Mouse (Mus musculus) embryonic facial prominence, embryonic 10.5 days (tissue): ENCODE measurements around the gene Cry2. TPM values are rescaled to one million over a fixed set of nuclear protein-coding genes. Genes with fewer than 3 reads are reported as not detected.

Experiments
- DNase-seq: peaks from one replicate; pipeline ENCODE4 v3.0.0-alpha.2; 2017; ENCODE audit warnings: low spot score
- H3K27ac ChIP-seq: fragments of 300-500 bp; sonication (generic); replicated peaks from 2 replicates; pipeline ENCODE4 v1.5.1; 2016; ENCODE audit warnings: mild to moderate bottlenecking
- H3K27me3 ChIP-seq: fragments of 300-500 bp; sonication (generic); replicated peaks from 2 replicates; pipeline ENCODE4 v1.6.1; 2016; ENCODE audit warnings: low read depth, mild to moderate bottlenecking; ENCODE audit not compliant: poor library complexity, severe bottlenecking
- H3K36me3 ChIP-seq: fragments of 300-500 bp; sonication (generic); replicated peaks from 2 replicates; pipeline ENCODE4 v1.6.1; 2016; ENCODE audit warnings: mild to moderate bottlenecking, moderate library complexity
- H3K4me1 ChIP-seq: fragments of 300-500 bp; sonication (generic); 2 replicates; pipeline ENCODE4 v1.6.1; 2016
- H3K4me3 ChIP-seq: fragments of 300-500 bp; sonication (generic); 2 replicates; pipeline ENCODE4 v1.5.1; 2016; ENCODE audit warnings: mild to moderate bottlenecking, moderate library complexity
- H3K9me3 ChIP-seq: fragments of 300-500 bp; sonication (generic); 2 replicates; pipeline ENCODE4 v1.6.1; 2016; ENCODE audit warnings: mild to moderate bottlenecking
- WGBS: fragments of 180-500 bp; shearing (Covaris S2); methylation state at CpG from one replicate; pipeline ENCODE4 v1.1.7; 2016; 5-methylcytosine and 5-hydroxymethylcytosine counted together
- polyA plus RNA-seq: library from polyadenylated mRNA; unstranded; fragments of >200 nt; fragmentation: Nextera tagmentation; extraction: Ambion mirVana; gene quantifications from 2 replicates; pipeline ENCODE4 v1.2.1, GENCODE M21; 2016

The Cry2 gene
- polyA plus RNA-seq, 1 experiment from 2014 or later, result 23.4 TPM

DNA sequence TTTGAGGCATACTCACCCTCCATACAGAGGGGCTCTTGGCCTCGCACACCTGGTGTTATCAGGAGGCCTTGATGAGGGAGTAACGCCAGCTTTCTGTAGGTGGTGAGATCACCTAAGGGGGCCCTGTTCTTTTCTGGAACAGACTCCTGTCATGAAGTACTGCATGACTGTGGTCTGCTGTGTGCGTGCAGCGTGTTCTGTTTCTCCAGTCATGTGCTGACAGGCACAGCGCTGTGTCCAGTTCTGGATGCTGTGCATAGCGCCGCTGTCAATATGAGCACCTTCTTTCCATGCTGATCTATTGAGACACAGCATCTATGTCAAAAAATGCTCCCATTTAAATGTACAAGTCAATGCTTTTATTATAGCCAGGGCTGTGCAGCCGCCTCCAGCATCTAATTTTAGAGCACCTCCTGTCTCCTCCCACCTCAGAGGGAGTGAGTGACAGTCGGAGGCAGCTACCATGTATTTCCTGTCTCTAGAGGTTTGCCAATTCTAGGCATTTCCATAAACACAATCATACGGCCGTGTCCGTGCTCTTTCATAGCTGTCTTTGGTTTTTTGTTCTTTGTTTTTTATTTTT, 8.7 kb upstream of the Cry2 start:
- H3K4me3 ChIP-seq, result no peak overlapping the region
- no peak overlapping the region for H3K27ac ChIP-seq
- no peak for DNase-seq
- WGBS, result 75% methylated on average over 12 of the region's 12 CpGs
- H3K9me3 ChIP-seq, result no peaks in the 10 kb centered on the region
- peaks cover 20% of the 10 kb centered on the region for H3K4me1 ChIP-seq
- H3K27me3 ChIP-seq, result no peaks in the 10 kb centered on the region
- H3K36me3 ChIP-seq, result no peaks in the 10 kb centered on the region

DNA sequence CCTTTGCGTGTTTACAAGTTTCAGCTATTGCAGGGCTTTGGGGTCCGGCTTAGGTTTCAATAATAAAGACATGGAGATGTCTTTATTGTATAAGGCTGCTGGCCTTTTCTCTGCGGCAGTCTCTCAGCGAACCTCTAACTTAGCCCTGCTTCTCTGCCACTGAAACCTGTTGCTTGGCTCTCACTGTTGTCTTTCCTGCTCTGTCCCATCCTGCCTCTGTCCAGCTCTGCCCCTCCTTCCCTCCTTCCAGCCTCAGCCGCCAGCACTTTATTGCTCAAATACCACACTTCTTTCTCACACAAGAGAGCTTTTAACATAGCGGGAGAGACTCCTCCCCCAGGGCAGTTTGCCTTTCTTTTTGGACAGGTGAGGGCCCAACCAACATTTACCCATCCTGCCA, 6.6 kb upstream of the Cry2 start:
- 69% methylated on average over 6 of the region's 6 CpGs for WGBS
- Histone ChIP-seq H3K9me3 (no peaks in the 10 kb centered on the region), H3K27me3 (peaks cover under 1% of the 10 kb centered on the region; the same call in 1 of the 2 replicates), H3K27ac (no peak overlapping the region), H3K4me1 (peaks cover 7% of the 10 kb centered on the region), H3K36me3 (no peaks in the 10 kb centered on the region), H3K4me3 (no peak overlapping the region)
- no peak for DNase-seq

DNA sequence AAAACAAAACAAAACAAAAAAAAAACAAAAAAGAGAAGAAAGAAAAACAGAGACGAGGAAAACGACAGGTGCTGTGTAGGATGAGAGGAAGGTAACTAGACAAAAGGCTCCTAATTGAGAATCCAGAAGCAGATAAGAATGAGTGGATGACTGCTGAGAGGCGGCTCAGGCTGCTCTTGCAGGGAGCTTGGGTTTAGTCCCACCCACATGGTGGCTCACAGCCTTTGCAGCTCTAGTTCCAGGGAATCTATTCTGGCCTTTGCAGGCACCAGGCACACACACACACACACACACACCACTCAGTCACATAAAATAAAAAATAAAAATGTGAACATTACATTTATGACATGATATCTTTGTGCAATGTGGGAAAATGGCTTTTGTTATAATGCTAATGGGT, 4.7 kb upstream of the Cry2 start:
- Histone ChIP-seq H3K36me3 (no peaks in the 10 kb centered on the region), H3K4me1 (peaks cover 15% of the 10 kb centered on the region), H3K9me3 (no peaks in the 10 kb centered on the region), H3K4me3 (no peak overlapping the region), H3K27me3 (peaks cover 7% of the 10 kb centered on the region), H3K27ac (no peak overlapping the region)
- no peak for DNase-seq
- WGBS, result 70% methylated on average over 3 of the region's 3 CpGs

DNA sequence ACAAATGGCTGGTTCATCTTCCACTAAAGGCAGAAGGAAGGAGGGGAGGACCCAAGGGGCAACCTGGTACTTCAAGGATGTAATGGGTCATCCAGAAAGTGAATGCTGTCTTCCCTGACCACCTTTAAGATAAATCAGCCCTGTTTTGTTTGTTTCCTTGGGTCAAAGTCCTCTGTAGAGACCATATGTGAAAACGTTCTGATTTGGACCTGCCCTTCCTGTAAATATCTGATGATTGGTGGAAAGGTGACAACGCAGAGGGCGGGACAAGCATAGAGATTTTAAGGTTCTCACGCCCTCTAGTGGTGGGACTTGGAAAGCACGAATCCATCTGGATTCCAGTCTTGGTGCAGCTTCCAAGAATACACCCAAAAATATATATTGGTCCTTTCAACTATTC, 4.0 kb upstream of the Cry2 start:
- 2% methylated on average over 5 of the region's 5 CpGs for WGBS
- Histone ChIP-seq H3K27ac (no peak overlapping the region), H3K9me3 (no peaks in the 10 kb centered on the region), H3K4me3 (peak overlapping the region; percentile 21; the same call in 1 of the 2 replicates), H3K36me3 (no peaks in the 10 kb centered on the region), H3K4me1 (peaks cover 22% of the 10 kb centered on the region), H3K27me3 (peaks cover 7% of the 10 kb centered on the region)
- peak; percentile 81 for DNase-seq

DNA sequence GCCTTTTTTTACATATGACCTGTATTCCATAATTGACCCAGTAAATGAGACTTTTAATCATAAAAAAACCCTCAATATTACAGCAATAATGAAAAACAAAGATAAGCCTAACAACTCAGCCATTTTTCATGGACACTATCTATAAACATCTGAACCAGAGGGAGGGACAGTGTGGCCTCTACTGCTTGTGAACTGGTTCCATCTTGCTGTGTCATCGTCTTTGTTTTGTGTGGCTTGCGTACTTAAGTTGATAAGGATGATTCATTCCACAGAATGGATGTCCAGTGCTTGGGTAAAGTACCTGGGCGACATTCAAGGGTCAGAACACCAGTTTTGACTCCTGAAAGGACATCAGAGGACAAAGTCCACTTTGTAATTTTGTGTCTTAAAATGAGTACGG, 3.5 kb upstream of the Cry2 start:
- 86% methylated on average over 4 of the region's 4 CpGs for WGBS
- no peak for DNase-seq
- peaks cover 7% of the 10 kb centered on the region for H3K27me3 ChIP-seq
- no peak overlapping the region for H3K4me3 ChIP-seq
- H3K9me3 ChIP-seq, result no peaks in the 10 kb centered on the region
- no peaks in the 10 kb centered on the region for H3K36me3 ChIP-seq
- H3K27ac ChIP-seq, result no peak overlapping the region
- peaks cover 27% of the 10 kb centered on the region for H3K4me1 ChIP-seq

DNA sequence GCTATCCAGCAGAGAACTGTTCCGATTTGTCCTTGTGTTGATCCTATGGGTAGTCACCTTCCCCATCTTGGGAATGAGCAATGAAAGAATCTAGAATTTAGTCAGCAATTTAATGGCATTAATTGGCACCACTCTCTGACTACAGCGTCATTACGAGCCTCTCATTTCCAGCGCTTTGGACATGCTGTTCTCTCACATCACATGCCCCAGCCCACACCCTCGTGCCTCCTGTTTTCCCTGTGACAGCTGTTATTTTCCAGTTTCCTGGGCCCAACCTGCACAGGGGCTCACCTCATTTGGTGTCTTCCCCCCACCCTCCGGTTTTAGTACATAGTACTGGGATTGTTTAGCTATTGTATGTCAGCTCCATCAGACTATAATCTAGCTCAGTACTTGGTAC, 1.2 kb upstream of the Cry2 start:
- H3K27ac ChIP-seq, result no peak overlapping the region
- H3K36me3 ChIP-seq, result no peaks in the 10 kb centered on the region
- WGBS, result 58% methylated on average over 6 of the region's 6 CpGs
- no peak for DNase-seq
- H3K9me3 ChIP-seq, result no peaks in the 10 kb centered on the region
- peaks cover 46% of the 10 kb centered on the region for H3K4me1 ChIP-seq
- peaks cover 7% of the 10 kb centered on the region for H3K27me3 ChIP-seq
- peak overlapping the region; percentile 96; the same call in 1 of the 2 replicates for H3K4me3 ChIP-seq

DNA sequence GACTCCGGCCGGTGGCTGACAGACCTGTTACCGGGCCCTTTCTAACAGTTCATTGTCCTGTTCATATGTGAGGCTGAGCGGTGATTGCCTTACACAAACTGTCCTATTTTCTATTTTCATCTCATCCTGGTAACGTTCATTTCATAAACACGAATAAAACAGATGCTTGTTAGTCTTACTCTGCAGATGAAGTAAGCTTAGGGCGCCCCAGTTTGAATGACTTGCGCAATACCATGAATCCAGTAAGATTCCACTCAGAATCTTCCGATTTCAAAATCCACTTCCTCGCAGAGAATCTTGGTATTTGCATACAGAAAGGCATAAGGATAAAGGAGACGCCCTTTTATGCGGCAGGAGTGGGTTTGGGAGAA, 517 bp upstream of the Cry2 start:
- peaks cover 51% of the 10 kb centered on the region for H3K4me1 ChIP-seq
- H3K27ac ChIP-seq, result peak overlapping the region; percentile 88
- no peak for DNase-seq
- H3K4me3 ChIP-seq, result peak overlapping the region; percentile 96
- no peaks in the 10 kb centered on the region for H3K9me3 ChIP-seq
- 12% methylated on average over 12 of the region's 12 CpGs for WGBS
- no peaks in the 10 kb centered on the region for H3K36me3 ChIP-seq
- peaks cover 7% of the 10 kb centered on the region for H3K27me3 ChIP-seq

DNA sequence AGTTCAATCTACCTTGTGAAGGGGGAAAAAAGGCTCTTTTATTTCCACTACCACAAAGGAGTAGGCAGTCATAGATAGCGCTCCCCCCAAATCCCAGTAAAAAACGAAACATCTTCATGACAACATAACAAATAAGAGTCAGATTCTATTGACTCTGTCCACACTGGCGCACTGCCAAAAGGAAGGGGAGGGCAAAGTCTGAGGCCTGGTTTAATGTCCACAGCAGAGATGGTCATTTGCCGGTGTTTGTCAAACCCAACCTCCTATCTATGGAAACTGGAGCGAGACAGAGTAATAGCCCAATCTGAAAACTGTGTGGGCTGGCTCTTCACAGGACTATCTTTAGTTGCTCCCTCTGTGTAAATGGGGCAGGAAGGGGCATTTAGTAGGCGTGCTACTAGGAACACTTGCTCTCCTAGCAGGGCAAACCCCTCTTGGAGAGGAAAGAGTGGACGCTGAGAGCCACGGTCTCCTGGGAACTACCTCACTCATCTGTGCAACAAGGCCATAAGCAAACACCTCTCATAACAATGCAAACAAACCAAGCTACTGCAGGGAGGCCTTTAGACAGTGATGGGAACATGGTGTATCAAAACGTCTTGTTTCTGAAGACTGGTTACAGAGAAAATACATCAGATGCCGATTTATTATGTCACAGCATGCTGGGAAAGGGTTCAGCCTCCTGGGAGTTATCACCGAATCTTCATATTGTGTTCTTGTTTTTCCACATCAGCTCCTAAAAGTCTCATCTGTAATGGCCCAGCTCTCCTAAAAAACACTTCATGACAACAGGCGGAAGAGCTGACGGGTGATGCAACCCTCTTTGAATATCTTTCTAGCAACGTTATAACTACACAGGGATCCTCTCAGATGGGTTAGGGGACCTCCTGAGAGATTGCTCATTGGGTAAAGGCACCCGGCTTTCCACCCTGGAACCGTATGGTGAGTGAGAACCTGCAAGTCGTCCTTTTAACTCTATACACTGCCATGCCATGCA, 1.2 kb downstream of the Cry2 start:
- no peak for DNase-seq

DNA sequence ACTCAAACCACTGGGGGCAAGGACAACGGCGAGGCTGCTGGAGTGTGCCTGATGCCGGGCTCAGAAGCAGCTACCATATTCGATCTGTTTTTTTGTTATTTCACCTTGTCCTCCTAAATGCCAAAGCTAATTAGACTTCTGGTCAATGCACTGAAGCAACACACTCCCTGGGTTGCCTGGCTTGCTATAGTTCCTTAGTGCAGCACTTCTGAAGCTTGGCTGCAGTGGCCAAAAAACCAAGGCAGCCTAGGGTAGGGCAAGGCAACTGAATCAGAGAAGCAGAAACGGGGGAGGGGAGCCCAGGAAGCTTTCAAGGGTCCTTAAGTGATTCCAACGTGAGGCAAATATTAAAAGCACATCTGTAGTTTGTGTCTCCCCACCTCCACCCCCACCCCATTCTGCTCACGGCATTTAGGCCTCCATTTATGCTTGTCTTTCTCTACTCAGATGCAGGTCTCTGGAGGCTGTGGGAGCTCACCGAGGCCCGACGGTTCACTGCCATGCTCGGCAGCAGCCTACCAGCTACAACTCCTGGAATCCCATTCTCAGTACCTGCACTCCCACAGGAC, 2.1 kb downstream of the Cry2 start:
- H3K4me3 ChIP-seq, result peak overlapping the region; percentile 96
- peaks cover 67% of the 10 kb centered on the region for H3K4me1 ChIP-seq
- WGBS, result 45% methylated on average over 11 of the region's 11 CpGs
- peak overlapping the region; percentile 52; the same call in 1 of the 2 replicates for H3K27ac ChIP-seq
- no peaks in the 10 kb centered on the region for H3K9me3 ChIP-seq
- peaks cover 7% of the 10 kb centered on the region for H3K27me3 ChIP-seq
- H3K36me3 ChIP-seq, result peaks cover under 1% of the 10 kb centered on the region; the same call in 1 of the 2 replicates
- DNase-seq, result no peak

More for the DNA sequence above, 1.2 kb downstream of the Cry2 start:
- 57% methylated on average over 17 of the region's 17 CpGs for WGBS
- Histone ChIP-seq H3K4me1 (peaks cover 62% of the 10 kb centered on the region), H3K27me3 (peaks cover 7% of the 10 kb centered on the region), H3K9me3 (no peaks in the 10 kb centered on the region), H3K36me3 (no peaks in the 10 kb centered on the region), H3K27ac (no peak overlapping the region), H3K4me3 (peak overlapping the region; percentile 96)

DNA sequence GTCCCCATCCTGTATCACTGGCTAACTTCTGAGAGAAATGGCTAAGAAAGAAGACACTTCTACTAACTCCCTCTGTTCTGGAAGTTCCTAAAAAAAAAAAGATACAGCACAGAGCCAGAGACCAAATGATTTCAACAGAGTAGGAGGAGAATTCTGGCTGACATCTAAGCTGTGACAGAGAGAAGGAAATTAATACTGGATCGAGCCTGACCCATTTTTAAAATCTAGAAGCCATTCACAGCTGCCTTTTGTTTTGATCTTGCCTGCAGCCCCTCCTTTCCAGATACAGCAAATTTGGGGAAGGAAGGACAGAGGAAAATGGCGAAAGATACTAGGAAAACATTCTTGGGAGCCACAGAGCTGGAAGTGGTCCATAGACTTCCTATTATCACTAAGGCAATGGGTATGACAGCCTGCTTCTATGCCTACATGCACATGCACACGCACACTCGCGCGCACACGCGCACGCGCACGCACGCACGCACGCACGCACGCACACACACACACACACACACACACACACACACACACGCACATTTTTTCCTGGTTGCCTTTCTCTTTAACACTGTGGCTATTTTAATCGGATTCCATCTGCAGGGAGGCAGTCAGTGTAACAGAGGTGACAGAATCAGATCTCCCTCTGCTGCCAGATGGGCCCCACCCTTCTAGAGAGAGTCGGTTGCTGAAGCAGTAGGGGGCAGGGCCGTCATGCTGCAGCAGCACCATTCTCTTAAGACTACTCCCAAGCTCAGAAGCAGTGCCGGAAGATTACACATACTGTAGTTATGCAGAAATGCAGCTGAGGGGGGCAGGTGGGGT, 2.9 kb downstream of the Cry2 start:
- Histone ChIP-seq H3K36me3 (peaks cover 8% of the 10 kb centered on the region), H3K27ac (peak overlapping the region; percentile 52; the same call in 1 of the 2 replicates), H3K4me3 (peak overlapping the region; percentile 96; the same call in 1 of the 2 replicates), H3K4me1 (peaks cover 69% of the 10 kb centered on the region), H3K27me3 (peaks cover 7% of the 10 kb centered on the region), H3K9me3 (no peaks in the 10 kb centered on the region)
- peak; percentile 29 for DNase-seq
- WGBS, result 74% methylated on average over 21 of the region's 21 CpGs

DNA sequence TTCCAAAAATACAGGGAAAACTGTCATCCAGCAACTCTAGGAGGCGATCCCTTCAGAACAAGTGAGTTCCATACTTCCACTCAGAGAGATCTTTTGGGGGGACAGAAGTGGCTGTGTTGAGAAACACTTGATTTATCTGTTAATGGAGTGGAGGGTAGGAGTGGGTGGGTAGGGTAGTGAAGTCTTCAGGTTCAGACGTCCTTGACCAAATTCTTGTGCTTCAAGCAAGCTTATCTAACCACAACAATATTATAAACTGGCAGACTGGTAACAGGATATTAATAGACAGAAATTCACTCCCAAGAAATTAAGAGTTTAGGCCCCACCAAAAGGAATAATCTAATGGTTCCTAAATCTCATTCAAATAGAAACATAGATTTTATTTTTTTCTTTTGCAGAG, 3.8 kb downstream of the Cry2 start:
- Histone ChIP-seq H3K36me3 (peaks cover 17% of the 10 kb centered on the region), H3K9me3 (no peaks in the 10 kb centered on the region), H3K27me3 (peaks cover 4% of the 10 kb centered on the region), H3K4me3 (no peak overlapping the region), H3K4me1 (peaks cover 76% of the 10 kb centered on the region), H3K27ac (no peak overlapping the region)
- DNase-seq, result no peak
- 85% methylated on average over 2 of the region's 2 CpGs for WGBS

DNA sequence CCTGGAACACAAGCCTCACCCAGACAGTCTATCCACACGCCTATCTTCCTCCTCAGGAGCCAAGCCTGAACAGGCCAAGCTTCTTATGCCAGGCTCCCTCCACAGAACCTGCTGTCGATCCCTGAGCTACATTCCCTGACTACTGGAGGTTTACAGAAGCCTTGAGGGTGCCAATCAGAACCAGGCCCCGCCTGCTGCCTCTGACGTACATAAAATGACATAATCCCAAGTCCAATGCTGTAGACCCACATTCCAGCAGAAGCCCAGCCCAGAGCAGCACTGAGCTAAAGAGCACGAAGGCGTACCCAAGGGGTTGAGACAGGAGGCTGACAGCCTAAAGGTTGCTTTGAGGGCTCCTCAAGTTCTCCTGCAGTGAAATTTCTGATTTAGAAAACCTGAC, 6.0 kb downstream of the Cry2 start:
- no peak overlapping the region for H3K4me3 ChIP-seq
- H3K36me3 ChIP-seq, result peaks cover 39% of the 10 kb centered on the region
- 57% methylated on average over 6 of the region's 6 CpGs for WGBS
- no peak overlapping the region for H3K27ac ChIP-seq
- H3K4me1 ChIP-seq, result peaks cover 76% of the 10 kb centered on the region
- peak; percentile 55 for DNase-seq
- H3K27me3 ChIP-seq, result no peaks in the 10 kb centered on the region
- H3K9me3 ChIP-seq, result no peaks in the 10 kb centered on the region
